Mouse (Mus musculus) embryonic stem cell, embryonic (primary cell): ENCODE measurements around the gene Hook2.

ENCODE experiments used
- CTCF ChIA-PET, 4 experiments: fragments of 300-600 bp in 2 of 4; fragments of 350-600 bp in 2 of 4; sonication (Branson Sonifier 250); formaldehyde crosslinking; loops; one replicate each; lab custom pipeline; 2022; ENCODE audit warnings: inconsistent platforms in 2 of 4; lab: Charles Lee
- POLR2A ChIA-PET, 4 experiments: fragments of 300-600 bp in 2 of 4; fragments of 350-600 bp in 2 of 4; sonication (Branson Sonifier 250); formaldehyde crosslinking; loops; one replicate each; lab custom pipeline; 2022; ENCODE audit warnings: antibody characterized with exemption in 4 of 4, inconsistent platforms in 1 of 4; lab: Charles Lee

Gene Hook2

DNA sequence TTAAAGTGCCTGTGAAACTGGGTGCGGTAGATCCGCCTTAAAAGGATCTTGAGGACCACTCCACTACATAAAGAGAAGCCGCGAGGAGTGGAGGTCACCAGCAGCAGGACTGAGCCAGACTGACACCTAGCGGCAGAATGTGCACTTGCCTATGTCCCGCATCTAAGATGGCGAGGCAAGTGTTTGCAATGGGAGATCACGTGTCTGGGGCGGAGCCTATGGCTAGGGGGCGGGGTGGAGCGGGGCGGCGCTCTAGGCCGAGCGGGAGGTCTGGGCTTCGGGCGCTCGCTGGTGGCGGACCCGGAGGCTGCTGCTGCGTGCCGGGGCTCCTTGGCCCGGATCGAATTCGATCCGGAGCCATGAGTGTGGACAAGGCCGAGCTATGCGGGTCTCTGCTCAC, at the start of gene Hook2:
Gene Hook2 (plus strand): TSS at position 255 of the 400 bp plus-strand sequence.
- ChIA-PET CTCF (interaction anchor here (0.5 to 6.5 kb wide), 31 partner anchors 8 to 411 kb away, joined by 3 to 250 read pairs (median 6); partner anchors contain the start of genes Junb (in 2 of the 4), Asna1 (in 1 of the 4), Dhps (in 1 of the 4) and Tnpo2 (in 1 of the 4)), POLR2A (interaction anchor here (0.6 to 27.3 kb wide), 59 partner anchors 8 to 482 kb away, joined by 3 to 992 read pairs (median 5); partner anchors contain the start of genes Asna1 (in 3 of the 4), Junb (in 3 of the 4), Rnaseh2a (in 3 of the 4) and Tnpo2 (in 3 of the 4))

DNA sequence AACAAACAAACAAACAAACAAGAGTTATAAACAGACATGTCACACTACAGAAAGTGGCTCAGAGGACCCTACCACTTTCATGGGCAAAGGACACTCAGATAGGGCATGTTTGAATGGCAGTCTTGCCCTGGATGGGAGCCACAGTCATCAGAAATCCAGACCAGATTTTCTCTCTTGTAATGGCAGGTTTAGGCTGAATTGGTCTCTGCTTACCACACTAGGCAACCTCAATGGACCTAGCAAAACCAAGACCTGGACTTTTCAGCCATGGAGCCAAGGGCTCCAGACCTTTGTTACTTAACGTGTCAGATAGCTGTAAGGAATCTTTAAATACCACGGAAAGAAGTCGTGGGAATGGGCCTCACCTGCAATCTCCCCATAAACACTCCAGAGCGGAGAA, 46.7 kb upstream of the Hook2 start:
- ChIA-PET POLR2A (interaction anchor here in 3 of 4 experiments (0.6 to 3.0 kb wide), 34 partner anchors 8 to 134 kb away, joined by 3 to 23 read pairs (median 5); partner anchors contain the start of genes Asna1 (in 1 of the 3), Calr (in 1 of the 3), Dhps (in 1 of the 3) and Farsa (in 1 of the 3)), CTCF (interaction anchor here (0.7 to 2.1 kb wide), 21 partner anchors 9 to 350 kb away, joined by 3 to 23 read pairs (median 3); partner anchors contain the start of genes Dnase2a (in 1 of the 4) and Hook2 (in 1 of the 4))

DNA sequence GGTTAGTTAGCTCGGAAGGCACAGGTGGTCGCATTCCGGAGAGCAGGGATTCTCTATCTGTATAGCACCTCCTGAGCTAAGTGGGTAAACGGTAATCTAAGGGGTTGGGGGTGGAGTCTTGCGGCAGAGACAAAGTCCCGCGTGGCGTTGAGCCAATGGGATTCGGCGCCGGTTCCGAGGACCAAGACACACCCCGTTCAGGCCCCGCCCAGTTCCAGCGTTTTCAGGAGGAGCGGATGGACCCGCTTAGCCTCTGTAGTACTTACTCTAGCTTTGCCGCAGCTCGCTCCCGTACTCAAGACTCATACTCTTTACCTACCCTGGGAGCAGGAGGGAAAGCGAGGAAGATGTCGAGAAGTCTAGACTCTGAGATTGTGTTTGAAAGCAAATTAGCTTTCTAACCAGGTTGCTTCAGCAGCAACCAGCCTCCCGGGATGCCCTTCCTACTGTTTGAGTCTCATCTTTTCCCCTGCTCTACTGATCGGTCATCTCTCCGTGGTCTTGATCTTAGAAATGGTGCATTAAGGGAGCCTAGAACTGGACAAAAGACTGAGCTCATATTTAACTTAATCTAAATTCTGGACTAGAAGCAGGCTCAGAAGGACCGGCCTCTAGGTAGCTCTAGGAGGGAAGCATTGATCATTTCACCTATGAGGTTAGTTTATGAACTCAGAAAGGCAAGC, 45.8 kb upstream of the Hook2 start:
- ChIA-PET POLR2A (interaction anchor here (0.5 to 3.0 kb wide), 51 partner anchors 8 to 1281 kb away, joined by 3 to 23 read pairs (median 4); partner anchors contain the start of genes Syce2 (in 2 of the 4), Tnpo2 (in 2 of the 4), Asna1 (in 1 of the 4) and Best2 (in 1 of the 4)), CTCF (interaction anchor here (0.5 to 2.1 kb wide), 37 partner anchors 8 to 743 kb away, joined by 3 to 23 read pairs (median 3); partner anchors contain the start of genes Dnase2a (in 1 of the 4), Gcdh (in 1 of the 4) and Hook2 (in 1 of the 4))

DNA sequence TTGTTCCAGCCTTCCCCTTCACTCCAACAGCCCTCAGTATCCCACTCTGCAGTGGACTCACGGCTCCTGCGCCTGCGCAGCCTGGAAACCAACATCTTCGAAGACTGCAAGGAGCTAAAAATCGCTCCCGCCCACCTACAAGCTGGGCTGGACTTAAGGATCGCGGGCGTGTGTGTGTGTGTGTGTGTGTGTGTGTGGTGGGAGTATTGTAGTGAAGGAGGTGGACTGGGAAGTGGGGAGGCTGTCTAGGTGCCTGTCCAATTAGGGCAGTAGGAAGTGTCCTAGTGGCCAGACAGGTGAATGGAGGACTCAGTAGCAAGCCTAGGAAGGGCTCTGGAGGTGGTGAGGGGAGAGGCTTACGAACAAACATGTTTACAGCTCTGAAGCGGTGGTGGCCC, 45.2 kb upstream of the Hook2 start:
- CTCF ChIA-PET = interaction anchor here (0.5 to 2.1 kb wide), 22 partner anchors 8 to 744 kb away, joined by 3 to 23 read pairs (median 5); partner anchors contain the start of genes Gcdh (in 1 of the 4) and Hook2 (in 1 of the 4)
- POLR2A ChIA-PET = interaction anchor here (0.5 to 3.0 kb wide), 36 partner anchors 8 to 1281 kb away, joined by 3 to 23 read pairs (median 4); partner anchors contain the start of genes Asna1 (in 1 of the 4), Best2 (in 1 of the 4), Calr (in 1 of the 4) and Dhps (in 1 of the 4)

DNA sequence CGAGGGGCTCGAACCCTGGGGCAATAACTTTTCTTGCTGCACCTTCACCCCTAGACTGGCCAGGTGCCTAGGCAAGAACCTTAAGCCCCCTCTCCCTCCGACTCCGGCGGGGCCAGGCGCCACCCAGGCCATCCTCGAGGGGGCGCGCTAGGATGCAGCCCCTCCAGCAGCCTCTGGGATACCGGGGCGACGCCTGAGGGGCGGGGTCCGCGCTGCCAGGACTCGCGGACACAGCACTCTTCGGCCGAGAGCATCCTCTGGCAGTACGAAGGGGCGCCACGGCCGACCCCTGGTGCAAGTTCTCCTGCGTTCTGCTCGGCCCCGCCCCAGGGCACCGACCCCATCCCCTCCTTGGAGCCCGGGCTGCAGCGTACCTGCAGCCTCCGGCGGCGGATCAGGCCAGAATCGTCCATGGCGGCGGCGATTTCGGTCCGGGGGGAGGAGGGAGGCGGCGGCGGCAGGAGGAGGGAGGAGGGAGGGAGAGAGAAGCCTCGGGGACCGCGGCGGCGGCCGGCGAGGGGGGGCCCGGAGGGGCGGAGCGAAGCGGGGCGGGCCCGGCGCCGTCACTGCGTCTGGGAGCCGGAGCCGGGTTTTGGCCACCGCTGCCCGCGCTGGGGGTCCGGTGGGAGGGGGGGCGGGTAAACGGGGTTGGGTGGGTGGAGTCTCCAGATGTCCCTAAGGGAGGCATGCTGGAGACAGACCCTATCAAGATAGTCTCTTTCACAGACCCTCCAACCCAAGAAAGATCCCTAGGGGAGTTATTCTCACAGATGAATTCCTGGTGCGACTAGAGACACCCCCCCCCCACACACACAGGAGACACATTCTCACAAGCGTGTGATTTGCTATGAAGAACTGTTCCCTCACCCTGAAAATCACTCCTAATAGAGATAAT, 44.5 kb upstream of the Hook2 start:
- POLR2A ChIA-PET = interaction anchor here in 3 of 4 experiments (0.6 to 3.0 kb wide), 19 partner anchors 8 to 283 kb away, joined by 3 to 23 read pairs (median 8); partner anchors contain the start of genes Asna1 (in 1 of the 3), Best2 (in 1 of the 3), Calr (in 1 of the 3) and Dhps (in 1 of the 3)
- CTCF ChIA-PET = interaction anchor here (0.9 to 2.0 kb wide), 11 partner anchors 10 to 237 kb away, joined by 3 to 23 read pairs (median 7); partner anchors contain the start of gene Hook2 (in 1 of the 4)

DNA sequence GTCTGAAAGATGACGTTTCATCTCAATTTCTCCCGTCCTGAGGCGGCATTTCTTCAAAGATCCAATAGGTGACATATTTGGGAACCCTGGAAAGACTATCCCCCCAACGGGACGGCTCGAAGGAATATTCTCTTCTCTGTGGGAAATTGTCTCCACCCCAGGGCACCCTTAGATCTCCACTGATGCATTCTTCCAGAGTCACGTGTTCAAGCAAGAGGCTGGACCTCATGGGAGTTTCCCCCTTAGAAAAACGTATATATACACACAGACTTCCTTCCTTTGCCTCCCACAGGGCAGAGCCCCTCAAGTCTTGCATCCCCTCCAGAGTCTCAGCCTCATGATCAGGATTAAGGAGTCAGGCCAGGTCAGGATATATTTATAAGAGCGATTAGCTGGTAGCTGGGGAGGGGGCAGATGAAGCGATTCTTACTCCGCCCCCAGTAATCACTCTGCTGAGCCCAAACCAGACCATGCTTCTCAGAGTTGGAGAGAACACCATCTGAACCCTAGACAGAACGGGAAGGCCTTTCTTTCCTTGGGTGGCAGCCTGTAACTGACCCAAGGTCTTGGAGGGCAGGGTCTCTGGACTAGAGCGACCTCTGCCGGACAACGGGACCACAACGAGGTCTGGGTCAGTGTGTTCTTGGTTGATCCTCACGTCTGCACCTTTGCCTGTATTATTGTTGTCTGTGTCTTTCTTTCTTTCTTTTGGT, 43.7 kb upstream of the Hook2 start, which contains the start of gene Rtbdn:
Gene Rtbdn (plus strand): TSS at position 464 of the 713 bp plus-strand sequence.
- ChIA-PET CTCF (interaction anchor here in 1 of 4 experiments (0.7 to 1.0 kb wide), 3 partner anchors 16 to 287 kb away, joined by 3 read pairs; no protein-coding TSS in a partner anchor), POLR2A (interaction anchor here in 2 of 4 experiments (0.9 to 1.0 kb wide), 3 partner anchors 31 to 44 kb away, joined by 3 read pairs; no protein-coding TSS in a partner anchor)

DNA sequence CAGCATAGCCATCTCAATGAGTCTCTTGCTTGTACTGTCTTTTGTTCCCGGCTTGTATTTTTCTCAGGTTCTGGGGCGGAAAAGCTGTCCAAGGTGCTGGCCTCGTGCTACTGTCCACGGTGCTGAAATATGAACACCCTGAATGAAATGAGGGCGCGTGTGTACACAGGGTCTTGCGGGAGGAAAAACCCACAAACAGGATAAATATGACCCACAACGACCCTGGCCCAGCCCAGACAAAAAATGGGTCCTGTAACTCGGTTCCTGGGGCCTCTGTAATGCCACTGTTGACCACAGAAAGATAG, 43.2 kb upstream of the Hook2 start:
- CTCF ChIA-PET = interaction anchor here in 1 of 4 experiments (0.7 to 1.0 kb wide), 3 partner anchors 17 to 287 kb away, joined by 3 read pairs; no protein-coding TSS in a partner anchor
- POLR2A ChIA-PET = interaction anchor here in 2 of 4 experiments (0.9 to 1.5 kb wide), 4 partner anchors 19 to 44 kb away, joined by 3 to 4 read pairs (median 3); no protein-coding TSS in a partner anchor

DNA sequence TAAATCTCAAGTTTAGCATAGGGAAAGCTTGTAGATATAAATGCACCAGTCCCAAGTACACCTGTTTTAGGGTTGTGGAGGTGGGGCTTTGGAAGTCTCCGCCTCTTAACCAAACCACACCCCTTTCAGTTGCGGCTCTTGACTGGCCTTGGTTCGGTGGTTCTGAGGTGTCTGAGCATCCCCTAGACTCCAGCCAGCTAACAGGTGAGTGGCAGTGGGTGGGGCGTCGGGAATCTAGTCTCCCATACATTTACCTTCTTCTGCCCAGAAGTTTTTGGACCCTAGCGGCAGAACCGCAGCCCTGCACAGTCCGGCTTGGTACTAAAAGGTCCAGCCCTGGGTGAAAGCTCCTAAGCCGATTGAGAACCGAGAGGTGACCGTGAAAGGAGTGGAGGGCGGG, 40.6 kb upstream of the Hook2 start:
- ChIA-PET POLR2A (interaction anchor here in 2 of 4 experiments (0.6 to 6.6 kb wide), 6 partner anchors 16 to 48 kb away, joined by 3 to 30 read pairs (median 4); partner anchors contain the start of genes Gm49661 (in 1 of the 2), Junb (in 1 of the 2), Prdx2 (in 1 of the 2) and Rnaseh2a (in 1 of the 2)), CTCF (interaction anchor here (0.9 to 1.3 kb wide), 5 partner anchors 12 to 58 kb away, joined by 3 to 4 read pairs (median 3); partner anchors contain the start of gene Mast1 (in 1 of the 4))

DNA sequence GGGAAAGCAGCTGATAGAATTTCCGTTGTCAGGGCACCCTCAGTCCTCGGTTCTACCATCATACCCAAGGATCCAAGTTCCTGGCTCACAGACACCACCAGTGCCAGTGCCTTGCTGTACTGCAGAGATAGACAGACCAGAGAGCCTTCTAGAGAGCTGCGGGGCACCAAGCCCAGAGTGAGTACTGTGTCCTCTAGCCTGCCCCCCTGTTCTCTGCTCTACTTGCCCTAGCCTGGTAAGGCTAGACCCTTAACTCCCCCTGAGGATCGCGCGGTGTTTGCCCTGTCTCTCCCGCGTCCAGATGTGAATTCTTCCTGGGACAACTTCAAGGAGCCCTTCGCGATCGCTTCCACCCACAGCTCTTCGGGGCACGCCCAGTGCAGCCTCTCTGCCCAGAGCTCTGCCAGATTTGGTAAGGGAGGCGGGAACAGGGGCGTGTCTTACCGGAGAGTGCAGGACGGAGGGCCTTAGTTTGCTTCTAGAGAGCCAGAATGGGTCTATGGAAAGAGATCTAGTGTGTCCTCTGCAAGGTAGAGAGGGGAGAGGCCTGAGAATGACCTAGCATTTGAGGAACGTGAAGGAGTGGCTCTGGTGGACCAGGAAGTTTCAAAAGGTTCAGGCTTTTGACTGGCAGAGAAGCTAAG, 37.7 kb upstream of the Hook2 start:
- ChIA-PET CTCF (interaction anchor here (0.5 to 2.4 kb wide), 24 partner anchors 8 to 227 kb away, joined by 3 to 18 read pairs (median 4); partner anchors contain the start of genes Dnase2a (in 1 of the 4) and Gcdh (in 1 of the 4)), POLR2A (interaction anchor here (0.5 to 6.6 kb wide), 51 partner anchors 8 to 294 kb away, joined by 3 to 30 read pairs (median 5); partner anchors contain the start of genes Dnase2a (in 2 of the 4), Hook2 (in 2 of the 4), Junb (in 2 of the 4) and Calr (in 1 of the 4))

DNA sequence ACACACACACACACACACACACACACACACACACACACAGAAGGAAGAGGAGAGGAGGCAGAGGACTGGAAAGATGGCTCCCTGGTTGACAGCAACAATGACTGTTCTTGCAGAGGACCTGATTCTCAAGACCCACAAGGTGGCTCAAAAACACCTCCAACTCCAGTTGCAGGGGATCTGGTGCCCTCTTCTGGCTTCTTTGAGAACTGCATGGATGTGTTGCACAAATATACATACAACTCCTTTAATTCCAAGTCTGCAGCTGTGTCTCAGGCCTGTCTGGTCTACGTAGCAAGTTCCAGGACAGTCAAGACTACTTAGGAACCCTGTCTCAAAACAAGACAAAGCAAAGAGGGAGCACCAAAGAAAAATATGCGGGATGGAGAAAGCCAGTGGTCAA, 33.6 kb upstream of the Hook2 start:
- CTCF ChIA-PET = interaction anchor here (0.6 to 1.8 kb wide), 22 partner anchors 8 to 783 kb away, joined by 3 to 7 read pairs (median 3); partner anchors contain the start of genes Mast1 (in 1 of the 4) and Tnpo2 (in 1 of the 4)
- POLR2A ChIA-PET = interaction anchor here in 3 of 4 experiments (0.6 to 30.0 kb wide), 22 partner anchors 9 to 944 kb away, joined by 3 to 963 read pairs (median 4); partner anchors contain the start of genes Calr (in 1 of the 3), Dhps (in 1 of the 3), Fbxw9 (in 1 of the 3) and Hook2 (in 1 of the 3)

DNA sequence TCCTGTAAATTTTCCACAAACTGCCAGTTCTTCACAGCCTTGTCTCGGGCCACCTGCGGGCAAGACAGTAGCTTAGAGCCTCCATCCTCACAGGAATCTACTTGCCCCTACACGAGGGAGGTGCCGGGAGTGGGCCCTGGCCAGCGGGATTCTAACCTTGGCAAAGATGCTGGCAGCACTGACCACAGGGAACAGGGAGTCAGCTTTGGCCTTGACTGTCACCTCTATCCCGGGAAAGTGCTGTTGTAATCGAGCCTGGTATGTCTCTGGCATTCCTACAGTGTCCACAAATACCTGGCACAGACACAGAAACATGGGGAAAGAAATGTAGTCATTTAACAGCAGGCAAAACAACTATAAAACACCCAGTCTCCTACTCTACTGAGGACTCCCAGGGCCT, 30.6 kb upstream of the Hook2 start:
- ChIA-PET CTCF (interaction anchor here in 1 of 4 experiments (0.7 kb wide), 1 partner anchor 17 kb away, joined by 3 read pairs; no protein-coding TSS in a partner anchor), POLR2A (interaction anchor here in 2 of 4 experiments (0.6 to 30.0 kb wide), 9 partner anchors 23 to 458 kb away, joined by 3 to 963 read pairs (median 4); partner anchors contain the start of genes Hook2 (in 1 of the 2), Junb (in 1 of the 2) and Mast1 (in 1 of the 2))

DNA sequence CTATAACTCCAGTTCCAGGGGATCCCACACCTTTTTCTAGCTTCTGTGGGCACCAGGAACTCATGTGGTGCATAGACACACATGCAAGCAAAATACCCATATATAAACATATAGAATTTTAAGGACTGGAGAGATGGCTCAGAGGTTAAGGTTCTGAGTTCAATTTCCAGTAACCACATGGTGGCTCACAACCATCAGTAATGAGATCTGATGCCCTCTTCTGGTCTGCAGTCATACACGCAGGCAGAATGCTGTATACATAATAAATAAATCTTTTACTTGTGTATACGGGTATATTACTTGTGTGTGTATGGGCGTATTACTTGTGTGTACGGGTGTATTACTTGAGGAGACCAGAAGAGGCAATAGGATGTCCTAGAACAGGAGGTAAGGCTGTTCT, 26.5 kb upstream of the Hook2 start:
- ChIA-PET CTCF (interaction anchor here (0.6 to 1.3 kb wide), 7 partner anchors 12 to 1174 kb away, joined by 3 to 7 read pairs (median 3); partner anchors contain the start of gene Best2 (in 1 of the 4)), POLR2A (interaction anchor here in 2 of 4 experiments (0.6 to 30.0 kb wide), 11 partner anchors 10 to 156 kb away, joined by 3 to 992 read pairs (median 3); partner anchors contain the start of genes Hook2 (in 2 of the 2), Junb (in 2 of the 2), Calr (in 1 of the 2) and Dhps (in 1 of the 2))

DNA sequence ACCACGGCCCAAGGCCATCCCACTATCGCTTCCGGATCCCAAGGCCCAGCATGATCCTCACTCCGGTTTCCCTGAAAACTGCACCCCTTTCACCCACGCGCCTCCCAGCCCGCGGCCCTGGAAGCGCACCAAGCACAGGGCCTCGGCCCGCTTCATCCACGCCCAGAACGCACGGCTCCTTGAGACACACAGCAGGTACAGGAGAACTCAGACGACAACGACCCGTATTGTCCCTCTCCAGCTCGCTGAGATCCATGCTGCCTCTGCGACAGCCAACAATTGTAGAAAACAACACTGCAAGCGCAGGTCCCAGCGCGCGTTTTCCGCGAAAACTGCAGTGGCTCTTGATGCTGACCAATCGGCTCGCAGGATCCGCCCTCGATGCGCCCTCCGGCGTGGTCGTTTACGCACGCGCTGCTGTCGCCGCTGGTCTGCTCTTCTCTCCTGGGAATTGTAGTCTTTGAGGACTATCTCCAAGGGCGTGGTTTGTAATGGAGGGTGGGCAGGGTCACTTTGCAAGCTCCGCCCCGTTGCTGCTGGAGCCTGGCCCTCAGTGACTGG, 24.6 kb upstream of the Hook2 start:
- ChIA-PET CTCF (interaction anchor here in 3 of 4 experiments (0.6 to 2.8 kb wide), 17 partner anchors 9 to 150 kb away, joined by 3 to 34 read pairs (median 4); partner anchors contain the start of gene Junb (in 1 of the 3)), POLR2A (interaction anchor here (0.5 to 30.0 kb wide), 61 partner anchors 9 to 413 kb away, joined by 3 to 992 read pairs (median 4); partner anchors contain the start of genes Calr (in 3 of the 4), Dhps (in 3 of the 4), Hook2 (in 2 of the 4) and Junb (in 2 of the 4))

DNA sequence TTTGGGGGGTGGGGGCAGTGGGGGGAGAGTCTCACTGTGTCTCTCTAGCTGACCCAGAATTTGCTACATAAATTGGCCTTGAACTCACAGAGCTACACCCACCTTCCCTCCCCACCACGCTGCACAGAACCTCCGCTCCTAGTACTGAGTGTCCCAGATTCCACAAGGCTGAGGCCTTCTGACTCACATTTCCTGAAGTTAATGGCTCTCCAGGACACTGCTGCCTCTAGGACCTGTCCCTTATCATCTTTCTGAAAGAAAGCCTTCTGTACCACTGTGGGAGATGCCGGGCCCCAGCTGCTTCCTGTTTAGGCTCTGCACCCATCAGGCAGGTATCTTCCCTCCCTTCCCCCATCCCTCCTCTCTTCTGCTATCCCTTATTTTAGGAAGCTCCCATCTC, 23.8 kb upstream of the Hook2 start:
- POLR2A ChIA-PET = interaction anchor here (0.6 to 30.0 kb wide), 69 partner anchors 9 to 412 kb away, joined by 3 to 992 read pairs (median 4); partner anchors contain the start of genes Calr (in 3 of the 4), Dhps (in 3 of the 4), Hook2 (in 2 of the 4) and Junb (in 2 of the 4)
- CTCF ChIA-PET = interaction anchor here in 3 of 4 experiments (0.5 to 2.8 kb wide), 20 partner anchors 8 to 151 kb away, joined by 3 to 34 read pairs (median 4); partner anchors contain the start of genes Hook2 (in 1 of the 3) and Junb (in 1 of the 3)
